Mouse (Mus musculus): ENCODE measurements at regions not wholly inside any gene's neighbourhood (a gene's known extent, or its start where the extent isn't known, plus 50 kb on each side); places are given as distances from the start of the nearest gene placed in this dataset.

GRCm38 (mm10) chr2:147927792-147928670 is 118.7 kb downstream of the Foxa2 start:
- peak in 1 of 2 experiments; percentile 6 for DNase-seq

DNA sequence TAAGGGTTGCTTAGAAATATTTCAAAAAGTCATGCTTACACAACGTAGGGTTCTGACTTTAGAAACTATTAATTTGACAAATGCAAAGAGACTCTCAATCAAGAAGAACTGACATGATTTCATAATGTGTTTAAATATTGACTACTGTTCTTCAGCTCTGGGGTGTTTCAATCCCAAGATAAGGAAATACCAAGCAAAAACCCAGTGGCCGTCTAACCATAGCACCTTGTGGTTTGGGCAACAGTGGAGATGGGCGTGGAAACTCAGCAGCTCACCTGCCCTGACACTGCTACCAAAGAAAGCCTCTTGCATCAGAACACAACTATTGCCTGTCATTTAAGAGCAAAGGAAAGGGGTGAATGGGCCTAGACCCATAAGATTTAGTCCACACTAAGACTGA is 119.9 kb downstream of the Foxa2 start:
- DNase-seq: no peak

DNA sequence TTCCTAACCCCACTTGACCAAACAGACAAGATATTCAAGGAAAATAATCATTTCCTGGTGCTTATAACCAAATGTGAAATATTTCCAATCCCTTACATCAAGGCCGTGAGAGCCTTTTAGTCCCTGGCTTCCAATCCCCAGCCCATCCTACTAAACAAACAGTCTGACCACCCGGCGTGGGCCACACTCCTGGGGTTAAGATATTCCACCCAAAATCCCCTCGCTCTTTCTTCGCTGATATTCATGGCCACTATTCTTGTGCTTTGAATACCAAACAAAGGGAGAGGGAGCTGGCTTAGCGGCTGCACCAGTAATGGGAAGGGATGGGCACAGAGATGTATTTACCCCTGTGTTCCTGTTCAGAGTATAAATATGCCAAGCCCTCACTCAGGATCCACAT is 139.4 kb downstream of the Foxa2 start:
- no peak for DNase-seq

- DNase-seq: no peak
Observed at GRCm38 (mm10) chr2:147905759-147906740, 140.7 kb downstream of the Foxa2 start.

DNA sequence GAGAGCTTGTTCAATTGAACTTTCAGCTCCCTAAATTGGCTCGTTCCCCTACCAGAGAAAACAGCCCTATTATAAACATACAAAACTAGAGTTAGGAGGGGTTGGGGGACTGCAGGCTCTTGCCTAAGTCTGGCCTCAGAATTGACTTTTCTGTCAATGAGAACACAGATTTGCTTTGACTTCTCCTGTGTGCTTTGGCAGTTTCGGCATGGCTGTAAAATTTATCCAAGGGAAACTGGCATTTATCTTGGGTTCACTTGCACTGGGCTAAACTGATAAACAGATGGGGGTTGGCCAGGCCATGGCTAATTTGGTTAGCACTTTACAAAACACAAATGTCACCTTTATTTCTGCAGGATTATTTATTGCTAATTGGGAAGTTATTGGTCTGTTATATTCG is 141.7 kb downstream of the Foxa2 start:
- no peak for DNase-seq

DNA sequence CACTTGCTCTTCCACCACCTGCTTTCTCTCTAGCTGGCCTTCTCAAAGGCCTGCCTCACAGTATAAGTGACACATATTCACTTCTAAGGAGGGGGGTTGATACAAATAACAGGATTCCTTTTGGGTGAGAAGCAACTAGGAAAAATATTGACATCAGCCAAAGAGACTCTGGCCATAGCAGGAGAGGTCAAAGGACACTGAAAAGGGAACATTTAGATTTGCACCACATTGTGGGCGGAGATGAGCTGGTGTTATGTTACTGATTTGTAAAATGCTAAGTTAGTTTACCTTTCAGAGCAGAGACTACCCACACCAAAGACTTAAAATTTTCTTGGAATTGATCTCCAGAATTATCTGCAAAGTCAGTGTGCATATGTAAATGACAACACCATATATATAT is 147.5 kb downstream of the Foxa2 start:
- no peak for DNase-seq

GRCm38 (mm10) chr2:147895691-147896090 is 151.1 kb downstream of the Foxa2 start:
- DNase-seq: peak; percentile 51 to 63

GRCm38 (mm10) chr2:147894213-147894612 is 152.6 kb downstream of the Foxa2 start:
- no peak for DNase-seq

DNA sequence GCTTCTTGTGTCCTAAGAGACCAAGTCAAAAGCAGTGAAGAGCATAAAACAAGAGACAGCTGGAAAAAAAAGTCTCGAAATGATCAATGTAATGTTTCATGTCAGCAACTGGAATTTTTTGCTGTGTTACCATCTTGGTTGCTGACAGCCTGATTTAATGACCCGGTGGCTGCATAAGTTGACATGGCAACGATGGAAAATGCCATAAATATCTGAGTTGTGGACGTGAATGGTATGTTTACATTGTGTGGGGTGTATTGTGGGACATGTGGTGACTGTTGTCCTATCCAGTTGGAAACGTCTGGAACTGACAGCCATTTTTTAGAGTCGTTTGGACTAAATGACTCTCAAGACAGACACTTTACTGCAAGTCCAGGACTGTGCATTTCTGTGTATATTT is 160.6 kb downstream of the Foxa2 start:
- DNase-seq: no peak

GRCm38 (mm10) chr2:147877907-147878306 is 168.9 kb downstream of the Foxa2 start:
- DNase-seq: no peak

GRCm38 (mm10) chr2:147877543-147877904 is 169.2 kb downstream of the Foxa2 start:
- no peak for DNase-seq

- DNase-seq: peak in 1 of 2 experiments; percentile 7
Observed at GRCm38 (mm10) chr2:147876708-147877542, 169.8 kb downstream of the Foxa2 start.

DNA sequence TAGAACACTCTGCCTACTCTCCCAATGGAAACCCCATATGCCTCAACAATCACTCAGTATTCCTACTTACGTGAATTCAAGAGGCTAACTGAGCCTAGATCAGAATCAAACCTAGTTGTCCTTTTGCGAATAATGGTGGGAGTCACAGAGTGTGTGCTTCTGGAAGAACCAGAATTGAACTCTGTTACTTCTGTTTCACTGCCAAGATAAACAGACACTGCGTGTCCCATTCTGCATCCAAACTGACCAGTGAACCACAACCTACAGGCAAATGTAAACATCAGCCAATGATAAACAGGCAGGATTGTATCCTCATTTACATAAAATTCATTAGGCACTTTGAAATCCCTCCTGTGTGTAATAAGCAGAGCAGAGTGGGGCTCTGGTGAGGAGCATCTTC is 173.8 kb downstream of the Foxa2 start:
- DNase-seq: no peak

- no peak for DNase-seq
Observed at GRCm38 (mm10) chr2:147851186-147851802, 195.5 kb downstream of the Foxa2 start.

GRCm38 (mm10) chr2:147846968-147847749 is 199.6 kb downstream of the Foxa2 start:
- peak; percentile 34 to 37 for DNase-seq

- no peak for DNase-seq
Observed at GRCm38 (mm10) chr2:147845256-147845655, 201.5 kb downstream of the Foxa2 start.

- no peak for DNase-seq
Observed at GRCm38 (mm10) chr2:147840936-147841335, 205.8 kb downstream of the Foxa2 start.

DNA sequence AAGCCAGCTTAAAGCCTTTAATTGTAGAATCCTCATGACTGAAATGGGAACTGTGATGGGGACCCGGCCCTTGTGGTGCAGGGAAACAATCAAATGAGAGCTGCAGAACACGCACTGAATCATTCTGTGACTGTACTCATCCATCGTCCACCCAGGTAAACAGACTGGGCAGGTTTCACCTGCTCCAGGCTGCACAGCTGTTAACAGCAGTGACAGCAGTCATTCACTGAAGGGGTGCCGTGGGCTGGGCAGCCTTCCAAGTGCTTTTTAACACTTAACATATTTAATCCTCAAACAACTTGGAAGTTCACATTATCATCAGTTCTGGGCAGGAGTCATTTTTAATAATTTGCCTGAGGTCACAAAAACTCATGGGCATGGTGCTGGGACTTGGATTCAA is 208.2 kb downstream of the Foxa2 start:
- DNase-seq: no peak

GRCm38 (mm10) chr2:147830551-147830950 is 216.2 kb downstream of the Foxa2 start:
- DNase-seq: no peak

- DNase-seq: no peak
Observed at GRCm38 (mm10) chr2:147816951-147817350, 229.8 kb downstream of the Foxa2 start.

GRCm38 (mm10) chr2:147814231-147814630 is 232.5 kb downstream of the Foxa2 start:
- DNase-seq: no peak
